Mouse (Mus musculus): ENCODE data around the gene Ccdc38.

- TF ChIP-seq CTCF (IDR thresholded peaks at IDR 0.05; ENCODE audit: low read depth, low read length), result no peak
- no peak for TF ChIP-seq EP300 (IDR thresholded peaks at IDR 0.05; ENCODE audit: insufficient read depth, low read depth, low read length)
- TF ChIP-seq POLR2A (IDR thresholded peaks at IDR 0.05; ENCODE audit: insufficient read depth, low read length), result no peak
These were observed 61.9 kb downstream of the Ccdc38 start for GRCm38 (mm10) chr10:93602309-93602708.

Measured in ES-Bruce4 (cell line).